Mouse (Mus musculus) CH12.LX (cell line): ENCODE measurements around the gene Dhx33. TPM values are rescaled to one million over a fixed set of nuclear protein-coding genes. Genes with fewer than 3 reads are reported as not detected.

ENCODE experiments used
- DNase-seq: peaks from one replicate; pipeline ENCODE4 v3.0.0-alpha.2; 2013; ENCODE audit errors: extremely low read depth
- H3K27ac ChIP-seq: 2 replicates; pipeline ENCODE4 v1.5.1; 2012; ENCODE audit warnings: low read depth, mild to moderate bottlenecking, control low read depth, moderate library complexity; ENCODE audit not compliant: insufficient read depth
- H3K27me3 ChIP-seq: replicated peaks from 2 replicates; pipeline ENCODE3; 2012; ENCODE audit warnings: inconsistent platforms
- H3K36me3 ChIP-seq, 2 experiments: replicated peaks in 1 of 2; 2 replicates each; pipeline versions ENCODE3 to v1.6.1; 2012; ENCODE audit warnings: inconsistent platforms in 1 of 2, low read length in 1 of 2, mild to moderate bottlenecking in 1 of 2, mixed read lengths in 1 of 2, moderate library complexity in 1 of 2; ENCODE audit not compliant: control insufficient read depth in 1 of 2, insufficient read depth in 1 of 2
- H3K4me1 ChIP-seq, 2 experiments: 2 replicates each; pipeline ENCODE4 v1.6.1; 2012; ENCODE audit warnings: inconsistent platforms in 1 of 2, moderate library complexity in 1 of 2; ENCODE audit not compliant: insufficient read depth in 2 of 2, control insufficient read depth in 1 of 2
- H3K4me2 ChIP-seq: 2 replicates; pipeline ENCODE4 v1.6.1; 2012; ENCODE audit warnings: low read depth, mild to moderate bottlenecking, control low read depth; ENCODE audit not compliant: poor library complexity, insufficient read depth, severe bottlenecking
- H3K4me3 ChIP-seq, 3 experiments: fragments of 150-350 bp in 1 of 3; sonication (generic) in 1 of 3; replicated peaks in 1 of 3; 2 replicates each; pipeline versions ENCODE3 to v1.5.1; 2011 to 2012; ENCODE audit warnings: low read depth in 2 of 3, low read length in 2 of 3, mild to moderate bottlenecking in 2 of 3, moderate library complexity in 2 of 3, control low read depth in 1 of 3, improper control_type of control experiment in 1 of 3, inconsistent platforms in 1 of 3, mixed read lengths in 1 of 3; ENCODE audit not compliant: poor library complexity in 1 of 3
- H3K79me2 ChIP-seq: replicated peaks from 2 replicates; pipeline ENCODE4 v1.6.1; 2012; ENCODE audit warnings: mild to moderate bottlenecking, moderate library complexity; ENCODE audit not compliant: control insufficient read depth, poor library complexity, insufficient read depth, severe bottlenecking; ENCODE audit errors: extremely low read depth
- H3K9ac ChIP-seq: 2 replicates; pipeline ENCODE4 v1.6.1; 2012; ENCODE audit warnings: low read depth, mild to moderate bottlenecking, control low read depth, moderate library complexity; ENCODE audit not compliant: insufficient read depth
- H3K9me3 ChIP-seq: replicated peaks from 2 replicates; pipeline ENCODE3; 2012; ENCODE audit warnings: low read length, inconsistent platforms, mixed read lengths
- CHD1 ChIP-seq: IDR thresholded peaks from 2 replicates; pipeline ENCODE4 v1.6.1; 2012; ENCODE audit warnings: low read depth, low read length, improper control_type of control experiment, inconsistent platforms
- CHD2 ChIP-seq: IDR thresholded peaks from 2 replicates; pipeline ENCODE4 v1.6.1; 2011; ENCODE audit warnings: low read length, improper control_type of control experiment
- HCFC1 ChIP-seq: IDR thresholded peaks from 2 replicates; pipeline ENCODE4 v1.6.1; 2012; ENCODE audit warnings: low read depth, mild to moderate bottlenecking, inconsistent platforms, low read length, improper control_type of control experiment
- MAFK ChIP-seq: IDR thresholded peaks from 2 replicates; pipeline ENCODE4 v1.6.1; 2011; ENCODE audit warnings: low read length, improper control_type of control experiment; ENCODE audit not compliant: insufficient replicate concordance
- MAX ChIP-seq: IDR thresholded peaks from 2 replicates; pipeline ENCODE4 v1.6.1; 2011; ENCODE audit warnings: low read length, improper control_type of control experiment
- MAZ ChIP-seq: IDR thresholded peaks from 2 replicates; pipeline ENCODE4 v1.6.1; 2012; ENCODE audit warnings: low read depth, mild to moderate bottlenecking, inconsistent platforms, low read length, improper control_type of control experiment, moderate library complexity
- MYC ChIP-seq: IDR thresholded peaks from 2 replicates; pipeline ENCODE4 v1.6.1; 2011; ENCODE audit warnings: low read depth, mild to moderate bottlenecking, improper control_type of control experiment, low read length
- POLR2AphosphoS2 ChIP-seq: IDR thresholded peaks from 2 replicates; pipeline ENCODE4 v1.6.1; 2011; ENCODE audit warnings: low read depth, low read length, improper control_type of control experiment
- RCOR1 ChIP-seq: conservative IDR thresholded peaks from 2 replicates; pipeline ENCODE4 v1.6.1; 2012; ENCODE audit warnings: low read depth, mild to moderate bottlenecking, inconsistent platforms, low read length, improper control_type of control experiment
- SIN3A ChIP-seq: IDR thresholded peaks from 2 replicates; pipeline ENCODE4 v1.6.1; 2012; ENCODE audit warnings: low read length, improper control_type of control experiment, inconsistent platforms
- UBTF ChIP-seq: IDR thresholded peaks from 2 replicates; pipeline ENCODE4 v1.6.1; 2012; ENCODE audit warnings: low read depth, mild to moderate bottlenecking, inconsistent platforms, low read length, improper control_type of control experiment, moderate library complexity
- ZKSCAN1 ChIP-seq: IDR thresholded peaks from 2 replicates; pipeline ENCODE4 v1.6.1; 2012; ENCODE audit warnings: low read depth, inconsistent platforms, low read length, improper control_type of control experiment, borderline replicate concordance
- ZMIZ1 ChIP-seq: IDR thresholded peaks from 2 replicates; pipeline ENCODE4 v1.6.1; 2012; ENCODE audit warnings: low read depth, mild to moderate bottlenecking, inconsistent platforms, low read length, improper control_type of control experiment
- ZNF384 ChIP-seq: IDR thresholded peaks from 2 replicates; pipeline ENCODE4 v1.6.1; 2012; ENCODE audit warnings: low read depth, low read length, improper control_type of control experiment, inconsistent platforms
- dilution Hi-C: fragments of 300-500 bp; cut with MboI; formaldehyde crosslinking; loops from 2 replicates; pipeline ENCODE4 v1.14.3; 2020; ENCODE audit warnings: low sequenced_read_pairs; ENCODE audit not compliant: extremely low pct_unique_long_range_greater_than_20kb, extremely low pct_ligation_motif_present
- in situ Hi-C: fragments of 300-500 bp; cut with MboI; formaldehyde crosslinking; loops from 3 replicates; pipeline ENCODE4 v1.14.3; 2019; ENCODE audit warnings: low sequenced_read_pairs, low pct_ligation_motif_present, low pct_unique_long_range_greater_than_20kb, mixed read lengths
- polyA plus RNA-seq: library from polyadenylated mRNA; unstranded; fragments of >175 nt; gene quantifications from 2 replicates; pipeline ENCODE4 v1.2.1, GENCODE M21; 2012; ENCODE audit warnings: low read depth; ENCODE audit not compliant: insufficient read length
- total RNA-seq, 2 experiments: library from RNA; depleted of rRNA; stranded (reverse); fragments of 300-350 nt in 1 of 2; fragments of >200 nt in 1 of 2; gene quantifications; 2 replicates each; pipeline ENCODE4 v1.2.3; 2012 to 2014

Dhx33 gene
- total and polyA plus RNA-seq, 3 experiments = 34.4 to 55.9 (median 43.0) TPM

- TF ChIP-seq CHD1 (no peak), RCOR1 (no peak), ZMIZ1 (peak; percentile 80; the same call in 1 of the 2 replicates), ZNF384 (no peak), ZKSCAN1 (no peak)
- TF ChIP-seq, all 38 proteins: peak for 19
Observed at GRCm38 (mm10) chr11:70969821-70970559, 34.2 kb downstream of the Dhx33 start, which contains the start of the genes Nup88 and Rpain (continued).

- Histone ChIP-seq H3K9me3 (peaks cover 3% of the 10 kb centered on the region), H3K79me2 (peaks cover 26% of the 10 kb centered on the region), H3K4me2 (peak overlapping the region; percentile 83), H3K4me3 (peak overlapping the region; percentile 79 to 96 (median 90)), H3K27me3 (no peaks in the 10 kb centered on the region), H3K4me1 (peaks cover 4 to 49% of the 10 kb centered on the region in 2 experiments; a peak in 3 of 4 replicates), H3K9ac (peak overlapping the region; percentile 83), H3K27ac (peak overlapping the region; percentile 64), H3K36me3 (peaks cover 35 to 55% of the 10 kb centered on the region in 2 experiments)
- no peak for TF ChIP-seq POLR2AphosphoS2
- peak; percentile 52; the same call in 1 of the 2 replicates for TF ChIP-seq MYC
- no peak for TF ChIP-seq HCFC1
- TF ChIP-seq MAX = peak; percentile 74; the same call in 1 of the 2 replicates
- TF ChIP-seq UBTF = 0 out of 2 replicates have a peak, but pooled peaks have one; percentile 33
- in situ Hi-C loops (no loop called here), dilution Hi-C loops (no loop called here)
- DNase-seq = peak; percentile 37
Observed at GRCm38 (mm10) chr11:70969271-70969794, 34.9 kb downstream of the Dhx33 start.

- H3K4me1 ChIP-seq = peaks cover 2 to 54% of the 10 kb centered on the region in 2 experiments; a peak in 3 of 4 replicates
- dilution Hi-C loops = no loop called here
Observed at GRCm38 (mm10) chr11:70964222-70964907, 39.9 kb downstream of the Dhx33 start.

More at GRCm38 (mm10) chr11:70964222-70964907, 39.9 kb downstream of the Dhx33 start:
- no peak overlapping the region for H3K4me2 ChIP-seq
- H3K27ac ChIP-seq = no peak overlapping the region
- no peaks in the 10 kb centered on the region for H3K27me3 ChIP-seq
- no peak overlapping the region for H3K9ac ChIP-seq
- no peak overlapping the region for H3K4me3 ChIP-seq
- DNase-seq = peak; percentile 37
- peaks cover 33% of the 10 kb centered on the region for H3K79me2 ChIP-seq
- peaks cover 52 to 75% of the 10 kb centered on the region in 2 experiments for H3K36me3 ChIP-seq
- TF ChIP-seq MAZ = no peak
- TF ChIP-seq CHD2 = no peak
- no peak for TF ChIP-seq SIN3A
- peak; percentile 28; the same call in 1 of the 2 replicates for TF ChIP-seq MAFK
- in situ Hi-C loops = no loop called here
- no peaks in the 10 kb centered on the region for H3K9me3 ChIP-seq
